Mouse (Mus musculus): Measurements from ENCODE around the gene Mybphl.

- TF ChIP-seq CTCF (IDR thresholded peaks at IDR 0.05; ENCODE audit: extremely low read depth, insufficient read depth, insufficient read length, insufficient replicate concordance), result no peak
- no peak for TF ChIP-seq POLR2A (IDR thresholded peaks at IDR 0.05; ENCODE audit: low read depth, low read length)
Observed at GRCm38 (mm10) chr3:108355245-108355644, 9.5 kb upstream of the Mybphl start.

All from spleen, adult 2 months (tissue).